Mouse (Mus musculus): Measurements from ENCODE around the gene Apba1. TPM values are rescaled to one million over a fixed set of nuclear protein-coding genes. Genes with fewer than 3 reads are reported as not detected.

Apba1 gene
- total RNA-seq, 2 experiments from 2014 or later = 120 to 138 TPM

Other genes starting within 250 kb of the Apba1 start
- gene 1700028P14Rik, start 106.1 kb upstream of the Apba1 start, total RNA-seq (2021) = 1 to 10 TPM; 1.1 to 2.5 TPM
- 10 to 100 TPM; 32.6 to 40.2 TPM for gene Ptar1, start 71.5 kb upstream of the Apba1 start, total RNA-seq (2021)